Mouse (Mus musculus): ENCODE data around the gene Arhgdig. TPM values are rescaled to one million over a fixed set of nuclear protein-coding genes. Genes with fewer than 3 reads are reported as not detected.

The Arhgdig gene
- total RNA-seq (2021), result 10 to 100 TPM; 95.4 to 98.6 TPM
- long read RNA-seq, experiment 1, transcript Arhgdig-201 (6 exons, 1,032 nt), result major isoform, 160 of 173 reads
- long read RNA-seq, experiment 1, transcript Arhgdig-203 (4 exons, 796 nt), result minor isoform, 5 of 173 reads
- long read RNA-seq, experiment 1, partial matches to known transcripts, result 6 of 173 reads
- long read RNA-seq, experiment 1, other reads (novel, unspliced or antisense), result 1 of 173 reads
- long read RNA-seq, experiment 2, transcript Arhgdig-201 (6 exons, 1,032 nt), result major isoform, 128 of 153 reads
- long read RNA-seq, experiment 2, partial matches to known transcripts, result 6 of 153 reads
- long read RNA-seq, experiment 2, other reads (novel, unspliced or antisense), result 14 of 153 reads

- DNase-seq (ENCODE audit: low spot score in 2 of 2), result no peak
Measured at GRCm38 (mm10) chr17:26207686-26208085, at the start of gene Arhgdig. Gene Arhgdig, minus strand, starts transcription at chr17:26207786.

DNA sequence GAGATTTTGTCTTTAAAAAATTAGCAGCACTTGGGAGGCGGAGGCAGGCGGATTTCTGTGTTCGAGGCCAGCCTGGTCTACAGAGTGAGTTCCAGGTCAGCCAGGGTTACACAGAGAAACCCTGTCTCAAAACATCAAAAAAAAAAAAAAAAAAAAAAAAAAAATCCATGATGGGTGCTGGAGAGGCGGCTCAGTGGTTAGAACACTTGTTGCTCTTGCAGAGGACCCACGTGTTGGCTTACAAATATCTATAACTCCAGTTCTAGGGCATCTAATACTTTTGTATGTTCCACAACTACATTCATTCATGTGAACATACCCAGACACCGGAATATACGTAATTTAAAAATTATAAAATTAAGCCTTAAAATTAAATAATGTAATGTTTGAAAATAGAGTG, 47.7 kb upstream of the Arhgdig start:
- DNase-seq (ENCODE audit: low spot score in 2 of 2), result no peak

DNA sequence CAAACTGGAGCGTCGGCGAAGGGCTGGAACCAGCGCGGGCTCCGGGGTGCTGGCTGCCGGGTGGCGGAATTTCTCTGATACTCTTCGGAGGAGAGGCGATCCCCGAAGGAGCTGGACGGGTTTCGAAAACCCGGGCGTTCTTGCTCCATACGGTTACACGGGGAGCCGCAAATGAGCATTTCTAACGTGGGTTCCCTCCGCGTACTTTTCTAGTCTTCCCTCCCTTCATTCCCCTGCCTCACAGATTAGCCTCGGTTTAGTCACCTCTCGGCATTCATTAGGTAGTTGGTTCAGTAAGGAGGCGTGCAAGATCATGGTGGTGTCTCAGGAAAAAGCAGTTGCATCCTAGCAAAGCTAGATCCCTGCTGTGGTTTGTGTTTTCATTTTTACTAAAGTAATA, 45.8 kb upstream of the Arhgdig start:
- no peak for DNase-seq (ENCODE audit: low spot score in 2 of 2)

- DNase-seq (ENCODE audit: low spot score in 2 of 2), result peak; percentile 97 to 98
Measured at GRCm38 (mm10) chr17:26252539-26253251, 45.1 kb upstream of the Arhgdig start, which contains the start of gene Luc7l. Gene Luc7l, plus strand, starts transcription at chr17:26252896.

GRCm38 (mm10) chr17:26251886-26252538, 44.4 kb upstream of the Arhgdig start:
- DNase-seq (ENCODE audit: low spot score in 2 of 2), result no peak

DNA sequence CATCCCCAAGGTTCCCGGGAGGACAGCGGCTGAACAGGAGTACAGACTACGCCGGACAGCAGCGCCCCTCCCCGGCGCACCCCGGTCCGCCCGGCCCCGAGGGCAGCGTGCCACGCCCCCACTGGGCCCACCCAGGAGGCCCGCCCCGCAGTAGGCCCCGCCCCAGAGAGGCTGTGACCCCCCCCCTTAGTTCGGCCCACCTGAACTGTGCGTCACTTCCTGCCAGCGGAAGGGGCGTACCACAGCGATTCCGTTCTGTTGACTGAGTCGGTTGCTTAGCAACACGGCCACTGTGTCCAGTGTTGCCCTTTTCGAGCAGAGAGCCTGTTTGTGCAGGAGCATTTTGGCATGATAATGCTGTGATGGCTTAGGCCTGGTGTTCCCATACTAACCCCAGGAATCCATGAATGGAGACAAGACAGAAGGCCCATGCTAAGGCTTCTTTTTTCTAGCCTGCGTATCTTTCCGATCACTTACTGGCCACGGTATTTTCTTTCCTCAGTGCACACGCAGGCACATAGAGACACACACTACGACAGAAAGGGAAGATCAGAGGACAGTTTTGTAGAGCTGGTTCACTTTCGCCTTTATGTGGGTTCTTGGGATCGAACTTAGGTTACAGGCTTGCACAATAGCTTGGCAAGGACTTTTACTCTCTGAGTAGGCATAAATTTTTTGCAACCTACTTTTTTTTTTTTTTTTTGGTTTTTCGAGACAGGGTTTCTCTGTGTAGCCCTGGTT, 36.7 kb upstream of the Arhgdig start, which contains the start of gene Fam234a:
Gene Fam234a, minus strand, starts transcription at position 142 of the 741 bp plus-strand sequence.
- peak; percentile 90 to 93 for DNase-seq (ENCODE audit: low spot score in 2 of 2)

- peak; percentile 12 to 47 for DNase-seq (ENCODE audit: low spot score in 2 of 2)
Measured at GRCm38 (mm10) chr17:26243471-26244100, 36.0 kb upstream of the Arhgdig start.

GRCm38 (mm10) chr17:26240990-26241389, 33.4 kb upstream of the Arhgdig start:
- no peak for DNase-seq (ENCODE audit: low spot score in 2 of 2)

DNA sequence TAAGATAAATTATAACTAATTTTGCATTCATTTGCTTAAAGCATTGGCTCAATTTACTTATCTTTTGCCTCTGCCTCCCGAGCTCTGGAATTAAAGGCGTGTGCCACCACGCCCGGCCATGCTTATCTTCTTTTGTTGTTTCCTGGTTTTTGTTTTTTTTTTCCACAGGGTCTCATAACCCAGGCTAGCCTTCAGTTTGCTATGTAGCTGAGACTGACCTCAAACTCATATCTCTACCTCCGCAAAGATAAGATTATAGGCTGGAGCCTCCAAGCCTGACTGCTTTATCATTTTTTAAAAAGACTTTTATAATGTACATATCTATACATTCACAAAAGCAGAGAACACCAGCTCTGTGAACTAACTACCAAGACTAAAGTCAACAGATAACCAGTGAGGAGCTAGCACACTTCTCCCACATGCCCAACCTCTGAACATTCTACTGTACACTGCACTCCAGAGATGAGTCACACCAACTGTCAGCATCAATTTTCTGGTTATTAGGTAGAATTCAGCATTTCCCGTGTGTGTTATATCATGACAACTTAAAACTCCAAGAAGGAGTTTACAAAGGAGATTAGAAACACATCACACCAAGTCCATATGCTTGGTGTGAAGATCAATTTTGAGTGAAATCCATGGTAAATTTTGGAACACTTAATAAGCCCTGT, 32.7 kb upstream of the Arhgdig start:
- DNase-seq (ENCODE audit: low spot score in 2 of 2), result no peak

DNA sequence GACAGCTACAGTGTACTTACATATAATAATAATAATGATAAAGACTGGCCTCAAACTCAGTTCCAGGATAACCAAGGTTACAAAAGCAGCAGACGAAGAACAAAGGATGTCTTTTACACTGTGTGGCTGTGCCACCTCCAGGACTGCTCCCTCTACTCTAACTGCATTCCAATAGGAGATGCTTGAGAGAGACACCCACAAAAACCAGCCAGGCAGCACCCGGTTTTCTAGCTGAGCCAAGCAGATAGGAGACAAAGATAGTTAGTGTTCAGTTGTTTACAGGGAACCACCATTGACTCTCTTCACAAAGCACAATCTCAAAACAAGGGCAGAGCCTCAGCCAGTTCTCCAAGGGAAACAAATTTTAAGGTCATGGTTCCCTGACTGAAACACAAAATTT, 32.0 kb upstream of the Arhgdig start:
- no peak for DNase-seq (ENCODE audit: low spot score in 2 of 2)

DNA sequence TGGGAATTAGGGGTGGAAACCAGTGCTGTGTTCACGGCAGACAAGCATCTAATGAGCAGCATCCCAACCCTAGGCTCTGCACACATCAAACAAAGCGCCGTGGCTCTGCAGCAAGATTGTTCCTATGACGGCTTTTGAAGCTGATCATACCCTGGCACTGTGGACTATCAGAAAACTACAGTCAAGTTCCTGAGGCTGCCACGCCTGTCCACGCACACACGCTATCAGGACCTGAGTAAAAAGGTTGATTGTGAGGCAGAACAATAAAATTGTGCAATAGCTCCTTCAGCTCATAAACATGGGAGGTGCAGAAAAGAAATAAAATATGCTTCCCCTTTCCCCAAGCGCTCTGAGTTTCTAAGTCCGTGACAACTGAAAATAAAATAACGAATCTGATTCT, 30.1 kb upstream of the Arhgdig start:
- no peak for DNase-seq (ENCODE audit: low spot score in 2 of 2)

GRCm38 (mm10) chr17:26235077-26235815, 27.7 kb upstream of the Arhgdig start:
- DNase-seq (ENCODE audit: low spot score in 2 of 2), result no peak

- no peak for DNase-seq (ENCODE audit: low spot score in 2 of 2)
Measured at GRCm38 (mm10) chr17:26234386-26234785, 26.8 kb upstream of the Arhgdig start.

DNA sequence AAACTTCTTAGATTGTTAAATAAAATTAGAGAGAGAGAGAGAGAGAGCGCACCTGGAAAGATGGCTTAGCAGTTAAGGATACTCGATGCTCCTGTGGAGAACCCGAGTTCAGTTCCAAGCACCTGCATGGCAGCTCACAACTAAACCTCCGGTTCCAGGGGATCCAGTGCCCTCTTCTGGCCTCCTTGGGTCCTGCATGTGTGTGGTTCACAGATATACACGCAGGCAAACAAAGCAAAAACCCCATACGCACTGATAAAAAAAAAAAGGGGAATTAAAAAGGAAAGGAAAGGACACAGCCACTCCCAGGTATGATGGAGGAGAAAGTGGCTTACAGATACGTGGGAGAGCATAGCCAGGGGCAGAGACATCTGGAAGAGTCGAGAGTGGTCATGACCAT, 25.3 kb upstream of the Arhgdig start:
- DNase-seq (ENCODE audit: low spot score in 2 of 2), result no peak

- no peak for DNase-seq (ENCODE audit: low spot score in 2 of 2)
Measured at GRCm38 (mm10) chr17:26231156-26231555, 23.6 kb upstream of the Arhgdig start.

GRCm38 (mm10) chr17:26229776-26230175, 22.2 kb upstream of the Arhgdig start:
- DNase-seq (ENCODE audit: low spot score in 2 of 2), result no peak

- no peak for DNase-seq (ENCODE audit: low spot score in 2 of 2)
Measured at GRCm38 (mm10) chr17:26225150-26225549, 17.6 kb upstream of the Arhgdig start.

DNA sequence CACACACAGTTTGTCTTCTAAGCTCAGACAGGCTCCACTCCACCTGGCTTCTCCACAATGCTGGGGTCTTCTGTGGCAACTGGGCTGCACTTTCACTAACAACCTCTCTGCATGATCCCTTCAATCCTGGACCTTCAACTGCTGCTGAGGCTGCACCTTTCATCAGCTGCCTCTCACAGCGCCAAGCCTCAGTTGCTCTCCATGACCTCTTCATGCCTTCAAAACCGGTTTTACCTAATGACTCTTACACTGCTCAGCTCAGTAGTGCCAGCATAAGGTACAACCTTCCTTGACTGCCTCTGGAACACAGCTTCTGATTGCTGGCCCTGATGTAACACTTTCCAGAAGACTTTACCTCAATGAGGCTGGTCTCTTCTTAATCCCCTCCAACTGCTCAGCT, 13.9 kb upstream of the Arhgdig start:
- DNase-seq (ENCODE audit: low spot score in 2 of 2), result no peak

DNA sequence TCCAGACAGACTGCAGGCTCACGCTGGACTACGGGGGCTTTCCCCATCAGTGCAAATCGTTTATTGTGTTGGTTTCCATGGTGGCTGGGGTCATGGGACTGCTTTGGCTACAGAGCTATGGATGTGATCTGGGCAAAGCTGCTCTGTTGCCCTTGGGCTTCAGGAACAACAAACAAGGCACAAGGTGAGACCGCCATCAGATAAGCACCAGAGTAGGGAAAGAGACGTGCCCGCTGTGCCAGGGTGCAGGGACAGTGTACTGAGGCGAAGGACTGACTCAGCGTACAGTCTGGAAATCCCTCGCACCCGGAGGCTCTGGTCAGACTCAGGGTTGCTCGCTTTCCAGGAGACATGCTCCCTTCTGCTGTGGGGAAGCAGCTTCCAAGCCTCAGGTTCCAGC, 5.1 kb upstream of the Arhgdig start:
- DNase-seq (ENCODE audit: low spot score in 2 of 2), result no peak

Data from left cerebral cortex, adult 18-20 months (tissue).